Mouse (Mus musculus) forebrain, embryonic 13.5 days (tissue): ENCODE data around the gene Ybx3. TPM values are rescaled to one million over a fixed set of nuclear protein-coding genes. Genes with fewer than 3 reads are reported as not detected.

Experiments
- ATAC-seq: fragments of 200-750 bp; cut with Nextera tagmentation; 2 replicates; pipeline ENCODE4 v1.8.0; 2017
- H3K27ac ChIP-seq: fragments of 300-500 bp; sonication (generic); 2 replicates; pipeline ENCODE4 v1.5.1; 2015; ENCODE audit warnings: inconsistent platforms, mild to moderate bottlenecking, moderate library complexity
- H3K27me3 ChIP-seq: fragments of 300-500 bp; sonication (generic); 2 replicates; pipeline ENCODE4 v1.6.1; 2015; ENCODE audit warnings: mild to moderate bottlenecking, inconsistent platforms
- H3K36me3 ChIP-seq: fragments of 300-500 bp; sonication (generic); 2 replicates; pipeline ENCODE4 v1.6.1; 2015; ENCODE audit warnings: mild to moderate bottlenecking, inconsistent platforms; ENCODE audit not compliant: poor library complexity, severe bottlenecking
- H3K4me1 ChIP-seq: fragments of 300-500 bp; sonication (generic); 2 replicates; pipeline ENCODE4 v1.6.1; 2015; ENCODE audit warnings: inconsistent platforms
- H3K4me2 ChIP-seq: fragments of 300-500 bp; sonication (generic); 2 replicates; pipeline ENCODE4 v1.6.1; 2015; ENCODE audit warnings: inconsistent platforms, mild to moderate bottlenecking, moderate library complexity
- H3K4me3 ChIP-seq: fragments of 300-500 bp; sonication (generic); 2 replicates; pipeline ENCODE4 v1.5.1; 2015; ENCODE audit warnings: mild to moderate bottlenecking, inconsistent platforms
- H3K9ac ChIP-seq: fragments of 300-500 bp; sonication (generic); 2 replicates; pipeline ENCODE4 v1.6.1; 2015; ENCODE audit warnings: mild to moderate bottlenecking, inconsistent platforms
- H3K9me3 ChIP-seq: fragments of 300-500 bp; sonication (generic); replicated peaks from 2 replicates; pipeline ENCODE4 v1.6.1; 2016; ENCODE audit warnings: inconsistent platforms
- WGBS: fragments of 180-500 bp; shearing (Covaris S2); methylation state at CpG from one replicate; pipeline ENCODE4 v1.1.7; 2015; 5-methylcytosine and 5-hydroxymethylcytosine counted together
- polyA plus RNA-seq: library from polyadenylated mRNA; unstranded; fragments of >200 nt; fragmentation: Nextera tagmentation; extraction: Ambion mirVana; gene quantifications from 2 replicates; pipeline ENCODE4 v1.2.1, GENCODE M21; 2015

Ybx3 gene
- polyA plus RNA-seq = 27.4 and 27.9 TPM in 2 replicates

DNA sequence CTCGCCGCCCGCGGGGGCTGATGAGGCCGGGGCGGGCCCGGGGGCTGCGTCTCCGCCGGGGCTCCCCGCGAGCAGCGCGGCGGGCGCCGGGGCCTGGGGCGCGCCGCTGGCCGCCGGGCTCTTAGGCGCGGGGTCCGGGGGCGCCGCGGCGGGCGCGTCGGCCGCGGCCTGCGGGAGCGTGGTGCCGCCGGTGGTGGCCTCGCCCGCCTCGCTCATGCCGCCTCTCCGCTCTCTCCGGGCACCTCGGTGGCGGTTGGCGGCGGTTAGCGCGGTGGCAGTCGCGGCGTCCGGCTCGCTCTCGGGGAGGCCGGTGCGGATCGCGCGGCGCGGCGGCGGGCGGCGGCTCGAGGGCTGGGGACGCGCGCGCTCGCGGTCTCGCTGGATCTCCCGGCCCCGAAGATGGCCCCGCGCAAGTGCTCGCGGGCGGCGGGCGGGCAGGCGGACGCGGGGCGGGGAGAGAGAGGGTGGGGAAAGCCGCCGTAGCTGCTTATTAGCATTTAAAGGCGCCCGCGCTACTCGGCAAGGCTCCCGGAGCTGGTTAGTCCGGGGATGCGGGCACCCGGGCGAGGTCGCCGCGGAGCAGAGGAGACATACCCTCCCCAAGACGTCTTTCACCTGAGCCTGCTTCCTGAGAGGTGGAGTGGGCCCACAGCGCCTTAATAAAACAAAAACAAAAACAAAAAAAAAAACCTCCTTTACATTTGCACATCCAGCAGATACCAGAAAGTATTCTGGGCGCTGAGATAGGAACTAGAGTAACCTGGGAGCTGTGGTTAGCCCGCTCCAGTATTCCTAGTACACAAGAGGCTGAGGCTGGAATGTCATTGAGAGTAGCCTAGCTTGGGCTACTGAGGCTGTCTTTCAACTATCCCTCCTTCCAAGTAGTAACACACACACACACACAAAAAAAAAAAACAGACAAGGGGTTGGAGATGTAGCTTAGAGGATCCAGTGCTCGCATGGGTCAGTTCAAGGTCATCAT lies at the start of gene Ybx3:
Gene Ybx3 (minus strand): TSS at position 437 of the 982 bp plus-strand sequence.
- H3K4me3 ChIP-seq = peak within 1 kb of the TSS; percentile 83
- no peaks in the 10 kb centered on the region for H3K27me3 ChIP-seq
- H3K9ac ChIP-seq = peak within 1 kb of the TSS; percentile 86
- H3K4me1 ChIP-seq = peaks cover 43% of the 10 kb centered on the region
- no peaks in the 10 kb centered on the region for H3K36me3 ChIP-seq
- no peaks in the 10 kb centered on the region for H3K9me3 ChIP-seq
- peak within 1 kb of the TSS; percentile 81 for H3K4me2 ChIP-seq
- peak within 1 kb of the TSS; percentile 78 for H3K27ac ChIP-seq
- peak; percentile 92 for ATAC-seq
- WGBS = under 1% methylated on average over 68 of the region's 107 CpGs

DNA sequence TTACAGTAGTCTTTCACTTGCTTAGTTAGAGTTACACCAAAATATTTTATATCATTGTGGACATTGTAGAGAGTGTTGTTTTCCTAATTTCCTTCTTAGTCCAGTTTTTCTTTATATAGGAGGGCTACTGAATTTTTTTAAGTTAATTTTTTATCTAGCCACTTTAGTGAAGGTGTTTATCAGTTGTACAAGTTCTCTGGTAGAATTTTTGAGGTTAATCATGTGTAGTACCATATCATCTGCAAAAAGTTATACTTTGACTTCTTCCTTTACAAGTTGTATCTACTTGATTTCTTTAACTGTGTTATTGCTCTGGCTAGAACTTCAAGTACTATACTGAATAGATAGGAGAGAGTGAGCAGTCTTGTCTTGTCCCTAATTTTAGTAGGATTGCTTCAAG lies 48.4 kb upstream of the Ybx3 start:
- Histone ChIP-seq H3K36me3 (no peaks in the 10 kb centered on the region), H3K4me2 (no peak overlapping the region), H3K4me3 (no peak overlapping the region), H3K4me1 (0 out of 2 replicates have a peak, but pooled peaks cover 6% of the 10 kb centered on the region), H3K9ac (no peak overlapping the region), H3K9me3 (no peaks in the 10 kb centered on the region; the same call in none of the 2 replicates), H3K27ac (no peak overlapping the region), H3K27me3 (peaks cover 9% of the 10 kb centered on the region; the same call in 1 of the 2 replicates)
- no peak for ATAC-seq

DNA sequence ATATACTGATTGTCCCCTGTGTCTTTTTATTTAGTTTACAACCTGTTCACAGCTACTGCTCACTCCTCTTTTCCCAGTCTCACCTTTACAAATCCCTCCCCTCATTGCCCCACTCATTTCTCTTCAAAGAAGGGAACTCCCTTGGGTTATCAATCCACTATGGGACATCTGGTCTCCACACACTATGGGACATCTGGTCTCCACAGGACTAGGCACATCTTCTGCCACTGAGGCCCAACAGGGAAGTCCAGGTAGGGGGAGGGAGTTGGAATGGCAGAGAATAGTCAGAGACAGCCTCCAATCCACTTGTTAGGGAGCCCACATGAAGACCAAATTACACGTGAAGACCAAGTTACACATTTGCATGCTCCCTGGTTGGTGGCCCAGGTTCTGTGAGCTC lies 45.8 kb upstream of the Ybx3 start:
- H3K36me3 ChIP-seq = no peaks in the 10 kb centered on the region
- peaks cover 9% of the 10 kb centered on the region; the same call in 1 of the 2 replicates for H3K27me3 ChIP-seq
- 68% methylated on average over 1 of the region's 1 CpGs for WGBS
- H3K9ac ChIP-seq = no peak overlapping the region
- no peaks in the 10 kb centered on the region; the same call in 1 of the 2 replicates for H3K9me3 ChIP-seq
- no peak for ATAC-seq
- peak overlapping the region; percentile 68 for H3K4me2 ChIP-seq
- peak overlapping the region; percentile 43; the same call in 1 of the 2 replicates for H3K4me3 ChIP-seq
- H3K27ac ChIP-seq = no peak overlapping the region
- H3K4me1 ChIP-seq = 0 out of 2 replicates have a peak, but pooled peaks cover 6% of the 10 kb centered on the region

DNA sequence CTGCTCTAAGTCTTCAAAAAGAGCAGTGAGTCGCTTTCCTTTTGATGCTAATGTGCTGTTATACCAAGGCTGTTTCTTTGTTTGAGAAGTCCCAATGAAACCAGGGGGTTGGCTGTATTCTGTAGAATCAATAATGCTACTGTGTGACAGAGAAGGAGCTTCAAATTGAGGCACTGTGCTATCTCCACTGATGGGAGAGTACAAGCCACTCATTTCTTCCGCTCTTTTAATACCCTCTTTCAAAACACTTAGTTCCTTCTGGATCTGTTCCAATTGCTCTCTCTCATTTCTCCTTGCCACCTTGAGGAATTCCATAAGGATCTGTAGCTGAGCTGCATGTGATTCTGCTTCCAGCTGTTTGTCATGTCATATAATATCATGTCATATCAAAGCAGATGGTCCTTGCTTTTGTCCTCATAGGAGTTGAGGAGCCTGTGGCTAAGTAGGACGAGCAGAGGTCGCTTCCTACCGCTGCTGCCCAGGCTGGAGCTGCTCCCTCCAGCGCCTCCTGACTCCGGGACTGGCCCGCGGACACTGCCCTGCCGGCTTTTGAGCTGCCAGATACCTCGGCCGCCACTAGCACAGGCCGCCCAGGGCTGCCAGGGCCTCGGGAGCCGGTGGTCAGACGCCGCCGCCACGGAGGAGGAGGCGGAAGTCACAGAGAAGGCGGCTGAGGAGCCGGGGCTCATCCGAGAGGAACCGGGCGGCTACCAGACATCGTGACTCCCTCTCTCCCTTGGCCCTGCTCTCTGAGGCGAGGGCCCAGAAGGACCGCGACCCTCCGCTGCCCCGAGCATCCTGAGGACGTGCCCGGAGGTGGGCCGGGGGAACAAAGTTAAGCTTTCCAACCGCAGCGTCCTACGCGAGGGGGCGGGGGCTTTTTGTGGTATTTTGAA lies 45.1 kb upstream of the Ybx3 start:
- Histone ChIP-seq H3K9me3 (no peaks in the 10 kb centered on the region; the same call in 1 of the 2 replicates), H3K4me3 (peak overlapping the region; percentile 43), H3K4me1 (0 out of 2 replicates have a peak, but pooled peaks cover 6% of the 10 kb centered on the region), H3K4me2 (peak overlapping the region; percentile 68), H3K27ac (no peak overlapping the region), H3K36me3 (no peaks in the 10 kb centered on the region), H3K27me3 (peaks cover 9% of the 10 kb centered on the region; the same call in 1 of the 2 replicates), H3K9ac (peak overlapping the region; percentile 68)
- WGBS = 5% methylated on average over 34 of the region's 39 CpGs
- peak; percentile 70 for ATAC-seq

DNA sequence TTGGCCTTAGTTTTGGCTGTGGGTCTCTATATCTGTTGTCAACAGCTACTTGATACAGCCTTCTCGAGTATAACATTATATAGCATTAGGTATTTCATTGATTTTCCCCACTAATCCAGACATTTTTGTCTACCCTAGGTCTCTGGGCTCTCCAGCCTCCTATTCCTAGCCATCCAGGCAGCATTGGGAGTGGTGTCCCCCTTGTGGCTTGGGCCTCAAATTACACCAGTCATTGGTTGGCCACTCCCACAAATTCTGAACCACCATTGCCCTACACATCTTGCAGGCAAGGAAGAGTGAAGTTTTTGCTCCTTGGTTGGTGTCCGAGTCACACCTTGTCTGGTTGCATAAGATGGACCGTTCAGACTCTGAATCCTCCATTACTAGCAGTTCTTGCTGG lies 33.3 kb upstream of the Ybx3 start:
- H3K36me3 ChIP-seq = no peaks in the 10 kb centered on the region
- no peak overlapping the region for H3K27ac ChIP-seq
- no peaks in the 10 kb centered on the region; the same call in 1 of the 2 replicates for H3K9me3 ChIP-seq
- WGBS = 73% methylated on average over 3 of the region's 3 CpGs
- ATAC-seq = no peak
- no peaks in the 10 kb centered on the region for H3K4me1 ChIP-seq
- H3K4me3 ChIP-seq = no peak overlapping the region
- H3K27me3 ChIP-seq = no peaks in the 10 kb centered on the region
- no peak overlapping the region for H3K4me2 ChIP-seq
- no peak overlapping the region for H3K9ac ChIP-seq

- Histone ChIP-seq H3K4me3 (no peak overlapping the region), H3K4me2 (no peak overlapping the region), H3K27ac (no peak overlapping the region), H3K9me3 (no peaks in the 10 kb centered on the region), H3K4me1 (no peaks in the 10 kb centered on the region), H3K27me3 (no peaks in the 10 kb centered on the region), H3K36me3 (no peaks in the 10 kb centered on the region), H3K9ac (no peak overlapping the region)
- WGBS = 80% methylated on average over 3 of the region's 3 CpGs
- ATAC-seq = no peak
Observed at GRCm38 (mm10) chr6:131419614-131420013, 31.3 kb upstream of the Ybx3 start.

DNA sequence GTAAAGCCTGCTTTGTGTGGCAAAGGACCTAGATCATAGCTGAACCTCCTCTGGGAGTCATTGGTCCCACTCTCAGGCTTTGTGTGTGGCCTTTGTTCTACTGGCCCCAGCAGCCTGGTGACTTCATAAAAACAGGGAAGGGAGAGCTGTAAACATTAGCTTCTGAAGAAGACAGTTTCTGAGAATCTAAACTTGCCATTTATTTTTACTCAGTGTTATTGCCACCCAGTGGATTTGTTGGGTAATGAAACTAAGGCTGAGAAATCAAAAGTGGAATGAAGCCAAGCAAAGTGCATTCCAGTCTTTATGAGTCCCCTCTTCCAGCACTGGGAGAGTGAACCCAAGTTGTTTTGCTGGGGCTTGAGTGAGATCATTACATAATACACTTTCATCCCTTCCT lies 30.5 kb upstream of the Ybx3 start:
- H3K9me3 ChIP-seq = no peaks in the 10 kb centered on the region
- no peak overlapping the region for H3K9ac ChIP-seq
- no peaks in the 10 kb centered on the region for H3K27me3 ChIP-seq
- H3K4me3 ChIP-seq = no peak overlapping the region
- no peak overlapping the region for H3K4me2 ChIP-seq
- H3K4me1 ChIP-seq = no peaks in the 10 kb centered on the region
- H3K27ac ChIP-seq = no peak overlapping the region
- ATAC-seq = peak; percentile 62
- H3K36me3 ChIP-seq = no peaks in the 10 kb centered on the region

DNA sequence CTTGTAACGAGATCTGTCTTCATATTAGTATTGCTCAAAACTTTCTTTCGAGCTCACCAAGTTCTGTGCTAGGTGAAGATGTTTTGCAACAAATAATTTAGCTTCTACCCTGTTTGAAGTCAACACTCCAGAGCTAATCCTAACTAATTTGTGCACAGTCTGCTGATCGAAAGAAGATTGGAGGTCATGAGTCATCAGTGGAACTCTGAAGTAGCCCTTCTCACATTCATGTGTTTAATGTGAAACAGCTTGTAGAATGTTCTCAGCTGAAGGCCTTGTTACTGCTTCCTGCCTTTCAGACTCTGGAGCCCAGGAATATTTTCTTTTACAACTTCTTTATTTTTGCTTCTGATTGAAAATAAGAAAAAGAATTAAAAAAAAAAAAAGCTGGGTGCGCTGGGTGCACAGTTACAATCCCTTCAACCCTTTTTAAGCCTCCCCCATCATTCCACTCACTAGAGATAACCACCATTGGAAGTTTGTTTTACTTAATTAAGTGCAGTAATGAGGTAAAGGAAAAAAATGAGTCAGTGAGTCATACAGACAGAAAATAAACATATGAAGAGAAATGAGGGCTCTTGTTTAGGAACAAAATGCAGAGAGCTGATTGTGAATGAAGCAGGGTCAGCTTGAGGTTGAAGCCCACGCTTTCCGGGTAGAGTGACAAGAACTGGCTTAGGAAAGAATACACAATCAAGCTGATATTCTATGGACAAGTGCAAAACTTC lies 23.0 kb upstream of the Ybx3 start:
- Histone ChIP-seq H3K27ac (no peak overlapping the region), H3K36me3 (no peaks in the 10 kb centered on the region), H3K27me3 (no peaks in the 10 kb centered on the region), H3K4me1 (no peaks in the 10 kb centered on the region), H3K9me3 (no peaks in the 10 kb centered on the region), H3K4me3 (no peak overlapping the region), H3K9ac (no peak overlapping the region), H3K4me2 (no peak overlapping the region)
- 82% methylated on average over 6 of the region's 6 CpGs for WGBS
- no peak for ATAC-seq

DNA sequence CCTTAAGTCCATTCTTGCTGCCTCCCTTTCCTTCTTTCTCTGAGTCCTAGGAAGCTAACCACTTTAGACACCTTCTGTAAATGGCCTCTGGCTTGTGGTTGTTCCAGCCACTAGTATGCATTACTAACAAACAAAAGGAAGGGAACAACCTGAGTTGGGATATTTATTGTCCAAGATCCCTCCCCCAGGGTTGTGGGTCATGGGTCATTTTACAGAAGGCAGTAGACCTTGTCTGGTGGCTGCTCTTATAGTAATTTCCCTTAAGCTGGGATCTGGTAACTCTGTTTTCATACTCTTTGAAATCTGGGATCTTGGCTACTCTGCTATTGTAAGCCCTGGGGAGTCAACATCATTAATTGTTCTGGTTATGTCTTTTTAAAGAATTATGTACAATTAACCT lies 18.7 kb upstream of the Ybx3 start:
- Histone ChIP-seq H3K4me1 (no peaks in the 10 kb centered on the region), H3K4me2 (no peak overlapping the region), H3K27ac (no peak overlapping the region), H3K9me3 (no peaks in the 10 kb centered on the region), H3K36me3 (no peaks in the 10 kb centered on the region), H3K9ac (no peak overlapping the region), H3K4me3 (no peak overlapping the region), H3K27me3 (no peaks in the 10 kb centered on the region)
- ATAC-seq = no peak

GRCm38 (mm10) chr6:131405896-131406295 lies 17.6 kb upstream of the Ybx3 start:
- H3K4me2 ChIP-seq = no peak overlapping the region
- WGBS = 2% methylated on average over 2 of the region's 2 CpGs
- no peak for ATAC-seq

GRCm38 (mm10) chr6:131405174-131405573 lies 16.9 kb upstream of the Ybx3 start:
- Histone ChIP-seq H3K4me3 (no peak overlapping the region), H3K27ac (no peak overlapping the region), H3K4me2 (no peak overlapping the region), H3K36me3 (no peaks in the 10 kb centered on the region), H3K4me1 (no peaks in the 10 kb centered on the region), H3K9ac (no peak overlapping the region), H3K9me3 (no peaks in the 10 kb centered on the region), H3K27me3 (no peaks in the 10 kb centered on the region)
- WGBS = 84% methylated on average over 4 of the region's 4 CpGs
- no peak for ATAC-seq

More at GRCm38 (mm10) chr6:131405896-131406295, 17.6 kb upstream of the Ybx3 start:
- no peaks in the 10 kb centered on the region for H3K27me3 ChIP-seq
- H3K4me1 ChIP-seq = no peaks in the 10 kb centered on the region
- no peaks in the 10 kb centered on the region for H3K9me3 ChIP-seq
- no peak overlapping the region for H3K27ac ChIP-seq
- no peaks in the 10 kb centered on the region for H3K36me3 ChIP-seq
- H3K4me3 ChIP-seq = no peak overlapping the region
- H3K9ac ChIP-seq = no peak overlapping the region
